Mouse (Mus musculus) urinary bladder, postnatal 4 days (tissue): ENCODE measurements at regions not wholly inside any gene's neighbourhood (a gene's known extent, or its start where the extent isn't known, plus 50 kb on each side); places are given as distances from the start of the nearest gene placed in this dataset.

Experiments used
- DNase-seq, 2 experiments: peaks; one replicate each; pipeline ENCODE4 v3.0.0; 2021 to 2022; ENCODE audit warnings: low spot score in 2 of 2

DNA sequence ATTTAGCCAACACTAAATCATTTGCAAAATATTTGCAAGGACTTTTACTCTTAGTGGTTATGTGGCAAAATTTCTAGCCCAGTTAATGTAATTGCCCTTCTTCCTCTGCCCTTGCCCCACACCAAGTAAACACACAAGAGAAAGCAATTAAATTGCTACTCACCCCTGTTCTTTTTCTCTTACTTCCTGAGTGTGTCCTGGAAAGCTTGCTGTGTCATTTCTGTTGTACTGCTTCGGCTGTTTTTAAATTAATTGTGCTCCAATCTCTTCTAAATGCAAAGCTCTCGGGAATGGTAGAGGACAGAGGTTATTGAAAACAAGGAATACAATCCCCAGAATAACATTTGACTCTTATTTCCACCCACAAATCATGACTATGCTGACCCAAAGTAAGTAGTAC is 647.4 kb upstream of the Cited2 start:
- no peak for DNase-seq

DNA sequence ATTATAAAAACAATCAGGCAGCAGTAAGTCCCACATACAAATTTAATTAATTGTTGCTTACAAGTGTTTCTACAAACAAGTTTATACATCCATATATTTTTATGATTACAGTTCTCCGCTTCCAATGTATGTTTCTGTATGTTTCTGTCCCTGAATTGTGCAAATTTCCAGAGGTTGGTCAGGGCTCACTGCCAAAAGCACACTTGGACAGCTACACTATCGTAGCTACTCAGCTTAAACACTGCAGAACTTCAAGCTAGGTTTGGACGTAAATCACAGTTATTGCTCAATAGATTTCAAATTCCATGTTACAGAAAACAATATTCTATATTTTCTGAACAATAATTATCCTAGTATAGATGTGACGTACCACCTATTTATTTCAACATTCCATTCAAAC is 646.8 kb upstream of the Cited2 start:
- DNase-seq, result no peak

DNA sequence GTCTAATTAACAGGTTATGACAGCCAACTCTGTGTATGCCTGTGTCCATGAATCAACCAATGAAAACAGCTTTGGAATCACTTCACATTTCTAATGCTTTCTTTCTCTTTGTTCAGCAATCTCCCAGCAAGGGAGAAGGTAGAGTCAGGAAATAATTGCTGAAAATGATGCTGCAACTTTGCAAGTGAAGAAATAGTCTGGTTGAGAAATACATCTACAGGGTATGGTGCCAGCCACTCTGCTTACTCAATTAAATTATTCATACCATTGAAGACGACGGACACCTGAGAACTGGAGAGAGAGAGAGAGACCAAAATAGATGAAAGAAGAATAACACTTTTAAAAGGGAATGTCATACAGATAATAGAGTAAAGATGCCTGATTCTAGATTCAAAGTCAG is 645.4 kb upstream of the Cited2 start:
- no peak for DNase-seq

DNA sequence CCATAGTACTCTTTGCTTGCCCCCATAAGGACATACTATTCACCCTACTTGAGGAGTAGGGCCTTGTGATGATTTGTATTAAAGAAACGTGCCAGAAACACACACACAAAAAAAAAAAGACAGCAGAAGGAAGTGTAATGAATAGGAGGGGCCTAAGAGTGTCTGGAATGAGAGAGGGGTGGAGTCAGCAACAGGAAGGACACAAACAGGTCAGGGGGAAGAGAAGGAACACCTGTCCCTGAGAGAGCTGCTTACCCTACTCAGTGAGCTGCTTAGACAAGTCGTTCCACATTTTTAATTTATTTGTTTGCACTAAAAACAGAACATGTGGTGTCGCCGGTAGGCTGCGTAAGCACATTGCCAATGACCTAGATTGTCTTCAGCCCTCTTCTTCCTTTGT is 642.2 kb upstream of the Cited2 start:
- DNase-seq, result no peak

DNA sequence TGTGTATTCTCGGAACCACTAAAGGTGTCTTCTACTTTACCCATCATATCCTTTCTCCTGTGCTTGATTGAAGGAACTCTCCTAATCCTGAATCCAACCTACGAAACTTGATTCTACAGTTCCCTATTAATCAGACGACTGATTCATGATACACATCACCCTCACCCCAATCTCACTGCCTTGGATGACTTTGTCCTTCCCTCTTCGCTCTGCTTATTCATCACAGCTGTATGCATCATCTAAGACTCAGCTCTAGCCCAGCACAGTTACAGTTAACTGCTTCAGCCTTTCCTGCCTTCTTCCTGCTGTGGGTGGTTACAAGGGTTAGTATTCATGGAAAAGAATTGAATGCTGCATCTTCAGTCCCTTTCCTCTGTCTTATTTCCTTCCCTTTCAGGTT is 640.1 kb upstream of the Cited2 start:
- no peak for DNase-seq

DNA sequence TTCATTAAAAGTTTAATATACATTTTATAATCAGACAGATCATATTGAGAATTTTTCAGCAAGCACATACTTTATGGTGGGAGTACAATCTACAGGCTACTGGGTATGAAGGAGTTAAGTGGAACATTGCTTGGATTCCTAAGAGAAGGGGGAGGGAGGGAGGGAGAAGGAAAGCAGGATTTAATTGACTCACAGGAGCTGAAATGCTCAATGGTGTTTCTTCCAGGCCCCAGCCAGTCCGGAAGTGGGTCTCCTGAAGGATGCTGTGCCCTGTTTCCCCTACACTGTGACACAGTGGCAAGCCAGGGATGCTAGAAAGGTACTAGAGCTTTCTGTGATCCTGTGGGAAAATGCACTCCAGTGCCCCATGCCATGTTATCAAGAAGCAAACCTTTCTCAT is 621.0 kb upstream of the Cited2 start:
- no peak for DNase-seq

- DNase-seq, result no peak
These were observed 619.6 kb upstream of the Cited2 start for GRCm38 (mm10) chr10:17103416-17103815.

GRCm38 (mm10) chr10:17106831-17107230 is 616.2 kb upstream of the Cited2 start:
- no peak for DNase-seq

- no peak for DNase-seq
These were observed 611.9 kb upstream of the Cited2 start for GRCm38 (mm10) chr10:17111071-17111470.

DNA sequence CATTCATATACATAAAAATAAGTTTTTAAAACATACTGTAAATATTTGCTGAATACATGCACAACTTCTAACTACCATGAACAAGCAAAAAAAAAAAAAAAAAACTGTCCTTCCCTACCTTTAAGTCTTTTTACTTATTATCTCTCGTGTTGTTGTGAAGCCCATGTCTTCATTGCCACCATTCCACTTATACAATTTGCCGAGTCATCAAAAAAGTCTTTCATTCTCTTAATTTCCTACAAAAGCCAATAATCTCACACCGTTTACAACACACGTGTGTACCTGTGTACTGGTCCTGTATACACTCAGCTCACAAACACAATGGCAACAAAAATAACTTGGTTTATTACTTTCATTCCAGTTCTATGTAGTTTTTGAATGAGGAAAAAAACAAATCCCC is 608.2 kb upstream of the Cited2 start:
- no peak for DNase-seq

DNA sequence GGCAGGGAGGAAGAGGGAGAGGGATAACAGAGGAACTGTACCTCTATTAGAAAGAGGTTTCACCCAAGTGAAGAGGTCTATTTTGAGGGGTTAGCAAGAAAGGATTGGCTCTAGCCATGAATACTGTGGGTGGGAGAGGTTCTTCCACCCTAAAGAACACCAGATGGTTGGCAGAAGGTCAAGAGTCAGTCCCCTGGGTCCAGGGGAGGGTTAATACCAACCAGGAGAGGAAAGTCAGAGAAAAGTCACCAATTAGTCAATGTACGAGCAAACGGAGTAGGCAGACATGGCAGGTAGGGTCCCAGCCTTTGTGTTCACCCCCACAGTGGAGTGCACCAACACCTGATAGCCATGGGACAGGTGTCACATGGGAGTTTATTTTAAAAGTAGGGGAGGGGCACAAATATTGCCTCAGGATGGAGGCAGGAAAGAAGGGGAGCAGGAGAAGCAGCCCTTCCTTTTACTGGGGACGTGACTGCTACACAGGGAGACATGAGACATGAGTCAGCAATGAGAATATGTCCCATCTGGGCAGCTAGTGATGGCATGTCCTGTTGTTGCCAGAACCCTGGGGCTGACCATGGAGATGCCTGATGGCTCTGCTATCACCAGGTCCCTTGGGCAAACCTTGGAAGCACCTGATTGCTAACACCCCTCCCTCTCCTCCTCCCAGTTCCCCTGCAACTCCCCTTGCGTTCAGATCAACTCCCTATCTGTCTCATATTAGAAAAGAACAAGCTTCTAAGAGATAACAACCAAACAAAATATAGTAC is 593.4 kb upstream of the Cited2 start:
- no peak for DNase-seq

DNA sequence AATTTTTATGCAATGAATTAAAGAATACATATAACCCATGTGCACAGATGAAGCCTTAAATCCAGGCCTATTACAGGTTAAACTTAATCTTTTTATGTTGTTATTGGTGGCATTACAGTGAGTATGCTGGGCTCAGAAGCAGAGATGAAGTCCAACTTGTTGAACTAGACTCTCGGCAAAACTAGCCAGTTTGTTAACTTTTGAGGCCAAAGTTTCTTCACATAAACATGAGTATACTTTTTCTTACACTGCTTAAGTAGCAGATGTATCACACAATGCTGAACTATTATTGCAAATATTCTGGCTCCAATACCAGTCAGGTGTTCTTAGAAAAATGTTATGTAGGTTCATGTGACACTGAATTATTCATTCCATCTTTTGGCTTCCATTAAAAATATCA is 592.4 kb upstream of the Cited2 start:
- no peak for DNase-seq

DNA sequence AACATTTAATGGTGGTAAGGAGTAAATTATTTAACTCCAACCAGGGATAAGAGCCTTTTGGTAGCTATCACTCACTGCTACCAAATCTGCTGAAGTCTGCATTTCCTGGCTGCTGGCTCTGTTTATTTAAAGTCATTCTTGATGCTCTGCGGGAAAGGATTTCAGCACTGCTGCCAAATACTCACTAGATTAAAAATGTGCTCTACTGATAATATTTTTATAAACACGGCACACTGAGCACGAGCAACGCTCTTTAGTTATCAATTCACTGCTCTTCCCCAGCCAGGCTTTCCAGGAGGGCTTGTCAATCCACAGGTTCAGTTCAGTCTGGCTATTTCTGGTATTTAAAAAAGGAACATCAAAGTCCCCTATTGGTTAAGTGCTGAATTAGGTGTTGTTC is 591.3 kb upstream of the Cited2 start:
- no peak for DNase-seq

GRCm38 (mm10) chr10:17175385-17175784 is 547.6 kb upstream of the Cited2 start:
- no peak for DNase-seq

- no peak for DNase-seq
These were observed 546.0 kb upstream of the Cited2 start for GRCm38 (mm10) chr10:17177054-17177453.

GRCm38 (mm10) chr10:17177503-17178278 is 545.3 kb upstream of the Cited2 start:
- DNase-seq, result no peak

GRCm38 (mm10) chr10:17178627-17179026 is 544.4 kb upstream of the Cited2 start:
- DNase-seq, result no peak

DNA sequence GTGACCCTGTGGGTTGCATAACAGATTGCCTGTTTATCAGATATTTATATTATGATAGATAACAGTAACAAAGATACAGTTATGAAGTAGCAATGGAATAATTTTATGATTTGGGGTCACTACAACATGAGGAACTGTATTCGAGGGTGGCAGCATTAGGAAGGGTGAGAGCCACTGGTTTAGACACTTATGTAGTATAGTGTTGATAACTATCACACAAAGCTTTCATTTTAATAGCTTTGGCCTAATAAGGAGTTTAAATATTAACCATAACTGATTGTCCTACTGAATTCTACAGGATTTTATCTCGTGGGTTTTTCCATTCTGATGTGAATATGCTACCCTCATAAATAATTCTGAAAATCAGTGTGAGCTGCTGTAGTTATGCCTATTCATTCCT is 538.6 kb upstream of the Cited2 start:
- DNase-seq, result no peak

DNA sequence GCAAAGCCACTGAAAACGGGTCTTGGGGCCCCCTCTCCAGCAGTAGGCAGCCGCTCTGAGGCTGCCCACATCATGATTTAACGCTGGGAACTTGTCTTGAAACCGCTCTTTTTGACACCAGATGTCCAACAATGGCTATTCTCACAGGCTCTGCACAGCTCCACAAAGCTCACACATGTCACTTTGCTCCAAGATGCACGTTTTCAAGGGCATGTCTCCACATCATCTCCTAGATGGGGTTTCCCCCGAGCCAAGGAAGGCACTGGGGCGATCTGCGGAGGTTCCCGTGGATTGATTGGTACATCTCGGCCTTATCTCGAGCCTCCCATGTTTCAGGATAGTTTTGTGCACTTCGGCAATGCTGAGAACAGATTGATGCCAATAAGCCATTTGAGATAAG is 526.8 kb upstream of the Cited2 start:
- DNase-seq, result no peak

GRCm38 (mm10) chr10:17196636-17197035 is 526.4 kb upstream of the Cited2 start:
- DNase-seq, result no peak

GRCm38 (mm10) chr10:17200524-17201426 is 522.2 kb upstream of the Cited2 start:
- no peak for DNase-seq

DNA sequence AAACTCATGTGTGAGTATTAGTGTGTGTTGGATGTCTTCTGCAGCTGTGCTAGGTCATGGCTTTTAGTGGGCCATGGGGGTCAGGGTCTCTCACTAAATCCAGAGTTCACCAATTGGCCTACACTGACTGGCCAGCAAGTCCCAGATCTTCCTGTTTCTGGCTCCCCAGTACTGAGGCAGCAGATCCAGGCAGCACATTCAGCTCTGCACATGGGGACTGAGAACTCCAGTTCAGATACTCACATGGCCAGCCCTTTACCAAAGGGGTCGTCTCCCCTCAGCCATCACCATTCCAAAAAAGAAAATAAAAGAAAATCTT is 521.6 kb upstream of the Cited2 start:
- DNase-seq, result no peak
